Mouse (Mus musculus) cortical plate, adult 2 months (tissue): ENCODE measurements around the gene Trip10.

Experiments
- CTCF ChIP-seq: fragments of 200-500 bp; IDR thresholded peaks from 2 replicates; pipeline ENCODE4 v1.5.1; 2011; ENCODE audit warnings: mild to moderate bottlenecking, control low read depth, low read length; ENCODE audit not compliant: insufficient read depth; ENCODE audit errors: extremely low read depth
- POLR2A ChIP-seq: fragments of 200-500 bp; IDR thresholded peaks from 2 replicates; pipeline ENCODE4 v1.6.1; 2011; ENCODE audit warnings: mild to moderate bottlenecking, low read length, control low read depth; ENCODE audit not compliant: insufficient read depth; ENCODE audit errors: extremely low read depth

GRCm38 (mm10) chr17:57283906-57284305 lies 34.7 kb downstream of the Trip10 start:
- TF ChIP-seq POLR2A = no peak
- no peak for TF ChIP-seq CTCF
